Mouse (Mus musculus) lung, adult 2 months (tissue): ENCODE data around the gene Mydgf.

ENCODE experiments used
- CTCF ChIP-seq: fragments of 200-500 bp; IDR thresholded peaks from 2 replicates; pipeline ENCODE4 v1.5.1; 2011; ENCODE audit warnings: mild to moderate bottlenecking, low read length, control low read depth; ENCODE audit not compliant: insufficient read depth
- POLR2A ChIP-seq: fragments of 200-500 bp; IDR thresholded peaks from 2 replicates; pipeline ENCODE4 v1.6.1; 2011; ENCODE audit warnings: low read depth, mild to moderate bottlenecking, control low read depth, low read length, borderline replicate concordance; ENCODE audit errors: extremely low read depth

DNA sequence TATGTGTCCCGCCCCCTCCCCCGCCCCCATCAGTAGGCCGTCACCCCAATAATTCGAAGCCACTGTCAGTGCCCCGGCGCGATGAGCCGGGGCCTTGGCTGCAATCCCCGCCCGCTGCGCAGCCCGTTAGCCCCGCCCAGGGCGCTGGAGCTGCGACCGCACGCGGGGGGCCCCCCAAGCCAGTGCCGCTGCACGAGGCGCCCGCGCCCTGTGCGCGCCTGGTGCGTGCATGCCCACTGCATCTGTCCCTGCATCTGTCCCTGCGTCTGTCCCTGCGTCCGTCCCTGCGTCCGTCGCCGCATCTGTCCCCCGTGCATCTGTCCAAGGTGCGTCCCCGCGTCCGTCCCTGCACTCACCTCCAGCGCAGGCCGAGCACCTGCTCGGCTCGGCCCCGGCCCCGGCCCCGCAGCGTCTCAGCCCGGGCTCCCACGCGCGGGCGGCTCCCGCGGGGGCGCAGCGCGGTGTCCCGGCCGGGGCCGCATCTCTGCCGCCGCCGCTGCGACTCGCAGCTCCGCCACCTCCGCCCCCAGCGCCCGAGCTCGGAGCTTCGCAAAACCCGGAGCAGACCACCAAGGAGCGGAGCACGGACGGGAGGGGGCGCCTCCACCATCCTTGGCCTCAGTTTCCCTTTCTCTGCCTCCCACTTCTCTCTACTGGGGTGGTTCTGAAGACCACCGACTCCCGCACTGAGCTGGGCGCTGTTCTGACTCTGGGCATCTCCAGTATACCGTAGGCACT lies 43.7 kb downstream of the Mydgf start, which contains the start of gene Sema6b:
- TF ChIP-seq CTCF (no peak), POLR2A (no peak)
